Mouse (Mus musculus): ENCODE measurements around the gene Tbc1d2.

- no peak for TF ChIP-seq CTCF (IDR thresholded peaks at IDR 0.05; ENCODE audit: low read depth)
- TF ChIP-seq EP300 (IDR thresholded peaks at IDR 0.05; ENCODE audit: low read depth), result no peak
Observed at GRCm38 (mm10) chr4:46614641-46615040, 35.4 kb downstream of the Tbc1d2 start.
